Mouse (Mus musculus): ENCODE data around the gene Prkcsh. TPM values are rescaled to one million over a fixed set of nuclear protein-coding genes. Genes with fewer than 3 reads are reported as not detected.

Prkcsh gene
- polyA plus RNA-seq (2015; fragmentation: Illumina TruSeq; extraction: RNeasy Lipid Tissue Mini Kit (QIAGEN cat#74804); ENCODE audit: insufficient read depth, low replicate concordance), result 29.0 TPM

DNA sequence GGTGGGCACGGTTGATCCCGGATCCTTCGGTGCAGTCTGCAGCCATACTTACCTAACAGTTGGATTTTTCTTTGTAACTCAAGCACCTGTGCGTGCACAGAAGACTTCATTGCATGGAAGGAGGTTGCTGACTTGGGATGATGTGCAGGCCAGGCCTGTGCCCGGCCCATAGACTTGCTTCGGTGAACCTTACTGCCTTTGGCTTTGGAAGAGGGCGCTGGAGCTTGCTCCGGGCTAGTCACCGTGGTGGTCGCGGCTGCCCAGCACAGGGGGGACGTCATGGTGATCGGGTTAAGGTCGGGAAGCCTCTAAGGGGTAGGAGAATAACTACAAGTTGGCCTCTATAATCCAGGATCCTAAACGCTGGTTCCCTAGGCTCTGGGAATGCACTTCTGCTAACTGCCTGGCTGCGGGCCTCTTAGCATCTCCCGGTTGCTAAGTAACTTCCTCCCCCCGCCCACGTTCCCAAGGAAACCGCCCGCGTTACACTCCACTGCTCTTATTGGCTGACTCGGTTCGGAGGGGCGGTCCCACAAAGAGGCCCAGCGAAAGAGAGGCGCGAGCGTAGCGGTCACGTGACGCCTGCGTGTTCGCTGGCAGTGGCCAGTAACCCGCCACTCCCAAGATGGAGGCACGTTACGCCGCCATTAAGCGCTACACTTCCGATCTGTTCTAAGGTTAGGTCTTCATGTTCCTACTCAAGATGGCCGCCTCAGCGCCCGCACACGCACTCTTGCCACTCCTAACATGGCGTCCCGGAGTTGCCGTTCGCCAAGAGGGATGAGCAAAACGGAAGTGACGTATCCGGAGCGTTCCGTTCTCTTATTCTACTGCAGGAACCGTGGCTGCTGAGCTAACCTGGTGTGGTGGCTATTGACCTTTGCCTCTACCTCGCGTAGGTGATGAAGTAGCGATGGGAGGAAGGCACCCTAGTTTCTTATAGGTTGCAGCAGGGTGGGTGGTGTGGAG is at the start of gene Prkcsh, which contains the start of gene Ccdc151:
TSS of gene Prkcsh (plus strand) at position 613 of the 969 bp plus-strand sequence.
TSS of gene Ccdc151 (minus strand) at position 441 of the 969 bp plus-strand sequence.

GRCm38 (mm10) chr9:21955570-21956281 is 46.9 kb upstream of the Prkcsh start, which contains the start of gene Swsap1:
Gene Swsap1, plus strand, starts transcription at chr9:21955755.

DNA sequence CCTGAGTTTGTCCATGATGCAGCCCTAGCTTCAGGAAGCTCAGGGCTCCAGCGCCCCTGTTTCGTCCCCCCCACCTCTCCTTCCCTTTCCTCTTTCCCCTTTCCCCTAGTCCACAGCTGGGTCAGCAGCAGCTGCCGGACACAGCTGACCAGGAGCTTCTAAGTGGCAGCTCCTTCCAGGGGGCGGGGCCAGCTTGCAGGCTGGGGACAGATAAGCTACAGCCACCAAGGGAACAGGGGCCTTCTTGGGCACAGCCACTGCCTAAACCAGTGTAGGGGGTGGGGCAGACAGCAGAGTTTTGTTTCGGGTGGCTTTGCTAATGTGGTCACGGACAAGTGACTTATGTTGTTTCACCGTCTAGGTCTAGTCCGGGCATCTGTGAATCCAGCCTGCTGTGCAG is 39.2 kb upstream of the Prkcsh start, which contains the start of gene Epor:
TSS of gene Epor (minus strand) at position 90 of the 400 bp plus-strand sequence.

DNA sequence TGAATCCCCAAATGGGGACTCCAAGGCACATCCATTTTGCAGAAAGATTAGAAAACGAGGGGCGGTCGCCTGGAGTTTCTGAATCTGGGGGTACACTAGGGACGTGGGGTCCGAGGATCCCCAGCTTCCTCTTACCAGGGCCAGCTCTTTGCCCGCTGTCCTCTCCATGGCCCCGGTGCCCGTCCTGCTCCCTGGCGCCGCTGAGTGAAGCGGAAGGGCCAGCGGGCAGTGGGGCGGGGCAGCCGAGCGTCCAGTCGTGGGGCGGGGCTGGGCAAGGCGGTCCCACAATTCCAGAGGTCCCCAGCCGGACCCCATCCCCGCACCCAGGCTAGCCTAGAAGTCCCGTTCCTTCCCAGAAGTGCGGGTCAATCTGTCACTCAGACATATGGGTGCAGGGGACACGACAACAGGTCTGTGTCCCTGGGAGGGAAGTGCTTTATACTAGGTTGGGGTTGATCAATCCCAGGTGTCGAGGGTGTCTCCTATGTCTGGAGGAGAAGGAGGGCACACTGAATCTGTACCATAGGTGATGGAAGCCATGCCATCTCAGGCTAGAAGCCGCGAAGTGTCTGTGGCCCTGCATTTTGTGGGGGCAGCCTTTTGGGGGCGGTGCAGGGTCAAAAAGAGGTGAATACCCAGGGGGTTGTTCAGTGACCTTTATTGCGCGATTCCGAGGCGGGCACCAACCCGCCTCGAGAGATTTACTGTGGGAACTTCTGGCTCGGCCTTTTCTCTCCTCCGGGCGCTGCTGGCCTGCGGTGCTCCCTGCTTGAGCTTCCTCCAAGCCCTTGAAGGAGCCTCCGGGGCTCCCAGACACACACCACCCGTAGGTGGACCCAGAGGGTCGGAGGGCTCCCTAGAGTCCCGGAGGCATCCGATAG is 13.1 kb upstream of the Prkcsh start, which contains the start of gene Rgl3:
TSS of gene Rgl3 (minus strand) at position 217 of the 881 bp plus-strand sequence.

GRCm38 (mm10) chr9:22051958-22052254 is 49.3 kb downstream of the Prkcsh start, which contains the start of gene Elavl3:
Gene Elavl3, minus strand, starts transcription at chr9:22052023.

Other genes starting within 250 kb of the Prkcsh start
- 6.4 TPM for gene Spc24, start 242.5 kb upstream of the Prkcsh start, polyA plus RNA-seq (2015; fragmentation: Illumina TruSeq; extraction: RNeasy Lipid Tissue Mini Kit (QIAGEN cat#74804); ENCODE audit: insufficient read depth, low replicate concordance)
- gene Kank2, start 204.1 kb upstream of the Prkcsh start, polyA plus RNA-seq (2015; fragmentation: Illumina TruSeq; extraction: RNeasy Lipid Tissue Mini Kit (QIAGEN cat#74804); ENCODE audit: insufficient read depth, low replicate concordance), result 9.1 TPM
- not detected for gene Angptl8, start 167.3 kb upstream of the Prkcsh start, polyA plus RNA-seq (2015; fragmentation: Illumina TruSeq; extraction: RNeasy Lipid Tissue Mini Kit (QIAGEN cat#74804); ENCODE audit: insufficient read depth, low replicate concordance)
- 14.7 TPM for gene Dock6, start 150.2 kb upstream of the Prkcsh start, polyA plus RNA-seq (2015; fragmentation: Illumina TruSeq; extraction: RNeasy Lipid Tissue Mini Kit (QIAGEN cat#74804); ENCODE audit: insufficient read depth, low replicate concordance)
- 7.7 TPM for gene Rab3d, start 84.6 kb upstream of the Prkcsh start, polyA plus RNA-seq (2015; fragmentation: Illumina TruSeq; extraction: RNeasy Lipid Tissue Mini Kit (QIAGEN cat#74804); ENCODE audit: insufficient read depth, low replicate concordance)
- gene Ccdc159, start 75.3 kb upstream of the Prkcsh start, polyA plus RNA-seq (2015; fragmentation: Illumina TruSeq; extraction: RNeasy Lipid Tissue Mini Kit (QIAGEN cat#74804); ENCODE audit: insufficient read depth, low replicate concordance), result 0.79 TPM
- 3.3 TPM for gene Tmem205, start 75.2 kb upstream of the Prkcsh start, polyA plus RNA-seq (2015; fragmentation: Illumina TruSeq; extraction: RNeasy Lipid Tissue Mini Kit (QIAGEN cat#74804); ENCODE audit: insufficient read depth, low replicate concordance)
- 0.70 TPM for gene Plppr2, start 65.8 kb upstream of the Prkcsh start, polyA plus RNA-seq (2015; fragmentation: Illumina TruSeq; extraction: RNeasy Lipid Tissue Mini Kit (QIAGEN cat#74804); ENCODE audit: insufficient read depth, low replicate concordance)
- 10.0 TPM for gene Swsap1, start 47.1 kb upstream of the Prkcsh start, polyA plus RNA-seq (2015; fragmentation: Illumina TruSeq; extraction: RNeasy Lipid Tissue Mini Kit (QIAGEN cat#74804); ENCODE audit: insufficient read depth, low replicate concordance)
- gene Epor, start 39.3 kb upstream of the Prkcsh start, polyA plus RNA-seq (2015; fragmentation: Illumina TruSeq; extraction: RNeasy Lipid Tissue Mini Kit (QIAGEN cat#74804); ENCODE audit: insufficient read depth, low replicate concordance), result 2.1 TPM
- 2.1 TPM for gene Rgl3, start 13.4 kb upstream of the Prkcsh start, polyA plus RNA-seq (2015; fragmentation: Illumina TruSeq; extraction: RNeasy Lipid Tissue Mini Kit (QIAGEN cat#74804); ENCODE audit: insufficient read depth, low replicate concordance)
- not detected for gene Ccdc151, start 172 bp upstream of the Prkcsh start, polyA plus RNA-seq (2015; fragmentation: Illumina TruSeq; extraction: RNeasy Lipid Tissue Mini Kit (QIAGEN cat#74804); ENCODE audit: insufficient read depth, low replicate concordance)
- not detected for gene Elavl3, start 49.2 kb downstream of the Prkcsh start, polyA plus RNA-seq (2015; fragmentation: Illumina TruSeq; extraction: RNeasy Lipid Tissue Mini Kit (QIAGEN cat#74804); ENCODE audit: insufficient read depth, low replicate concordance)
- gene Gm49318, start 68.5 kb downstream of the Prkcsh start, polyA plus RNA-seq (2015; fragmentation: Illumina TruSeq; extraction: RNeasy Lipid Tissue Mini Kit (QIAGEN cat#74804); ENCODE audit: insufficient read depth, low replicate concordance), result not detected
- gene Zfp653, start 68.6 kb downstream of the Prkcsh start, polyA plus RNA-seq (2015; fragmentation: Illumina TruSeq; extraction: RNeasy Lipid Tissue Mini Kit (QIAGEN cat#74804); ENCODE audit: insufficient read depth, low replicate concordance), result 5.6 TPM
- 12.2 TPM for gene Ecsit, start 82.6 kb downstream of the Prkcsh start, polyA plus RNA-seq (2015; fragmentation: Illumina TruSeq; extraction: RNeasy Lipid Tissue Mini Kit (QIAGEN cat#74804); ENCODE audit: insufficient read depth, low replicate concordance)
- gene Cnn1, start 96.4 kb downstream of the Prkcsh start, polyA plus RNA-seq (2015; fragmentation: Illumina TruSeq; extraction: RNeasy Lipid Tissue Mini Kit (QIAGEN cat#74804); ENCODE audit: insufficient read depth, low replicate concordance), result 12.6 TPM
- 40.6 TPM for gene Elof1, start 114.4 kb downstream of the Prkcsh start, polyA plus RNA-seq (2015; fragmentation: Illumina TruSeq; extraction: RNeasy Lipid Tissue Mini Kit (QIAGEN cat#74804); ENCODE audit: insufficient read depth, low replicate concordance)
- 117 TPM for gene Acp5, start 132.9 kb downstream of the Prkcsh start, polyA plus RNA-seq (2015; fragmentation: Illumina TruSeq; extraction: RNeasy Lipid Tissue Mini Kit (QIAGEN cat#74804); ENCODE audit: insufficient read depth, low replicate concordance)
- 7.4 TPM for gene Pigyl, start 154.0 kb downstream of the Prkcsh start, polyA plus RNA-seq (2015; fragmentation: Illumina TruSeq; extraction: RNeasy Lipid Tissue Mini Kit (QIAGEN cat#74804); ENCODE audit: insufficient read depth, low replicate concordance)
- gene Zfp872, start 185.3 kb downstream of the Prkcsh start, polyA plus RNA-seq (2015; fragmentation: Illumina TruSeq; extraction: RNeasy Lipid Tissue Mini Kit (QIAGEN cat#74804); ENCODE audit: insufficient read depth, low replicate concordance), result 0.07 TPM
- gene Zfp809, start 222.9 kb downstream of the Prkcsh start, polyA plus RNA-seq (2015; fragmentation: Illumina TruSeq; extraction: RNeasy Lipid Tissue Mini Kit (QIAGEN cat#74804); ENCODE audit: insufficient read depth, low replicate concordance), result 82.7 TPM

All from spleen, adult 10 weeks (tissue).